Mouse (Mus musculus): ENCODE results near the gene Kcne1. TPM values are rescaled to one million over a fixed set of nuclear protein-coding genes. Genes with fewer than 3 reads are reported as not detected.

The Kcne1 gene
- total and polyA plus RNA-seq, 3 experiments, result not detected

GRCm38 (mm10) chr16:92316049-92316738, 43.1 kb downstream of the Kcne1 start:
- Histone ChIP-seq H3K9me3 (replicated peaks; ENCODE audit: insufficient read depth, low read length) (no peaks in the 10 kb centered on the region), H3K4me1 (ENCODE audit: control insufficient read depth in 1 of 2, insufficient read depth in 2 of 2, low read length in 2 of 2) (peaks cover 0 to 6% of the 10 kb centered on the region in 2 experiments; a peak in 1 of 4 replicates), H3K4me3 (ENCODE audit: control insufficient read depth in 1 of 2, insufficient read depth in 1 of 2, low read depth in 2 of 2, low read length in 2 of 2) (no peak overlapping the region), H3K9ac (ENCODE audit: control insufficient read depth, low read depth, low read length, poor library complexity, severe bottlenecking) (no peak overlapping the region), H3K27me3 (ENCODE audit: control insufficient read depth in 1 of 2, insufficient read depth in 2 of 2, low read length in 2 of 2) (no peaks in the 10 kb centered on the region), H3K27ac (ENCODE audit: control insufficient read depth, low read depth, low read length) (no peak overlapping the region), H3K36me3 (ENCODE audit: control insufficient read depth in 1 of 2, insufficient read depth in 2 of 2, low read length in 2 of 2) (peaks cover 0 to 2% of the 10 kb centered on the region in 2 experiments; a peak in 1 of 4 replicates), H3K79me2 (ENCODE audit: control insufficient read depth, insufficient read depth, low read length, poor library complexity) (no peaks in the 10 kb centered on the region; the same call in 1 of the 2 replicates)
- TF ChIP-seq CHD2 (IDR thresholded peaks at IDR 0.05; ENCODE audit: low read length), result no peak
- no peak for TF ChIP-seq ZC3H11A (IDR thresholded peaks at IDR 0.05; ENCODE audit: low read depth, low read length)
- no peak for TF ChIP-seq RCOR1 (IDR thresholded peaks at IDR 0.05; ENCODE audit: low read depth, low read length)
- no peak for TF ChIP-seq E2F4 (IDR thresholded peaks at IDR 0.05; ENCODE audit: borderline replicate concordance, low read depth, low read length)
- no peak for TF ChIP-seq ETS1 (IDR thresholded peaks at IDR 0.05; ENCODE audit: low read depth, low read length)
- DNase-seq (ENCODE audit: low read depth, low spot score), result no peak

- Histone ChIP-seq H3K4me3 (ENCODE audit: control insufficient read depth in 1 of 2, insufficient read depth in 1 of 2, low read depth in 2 of 2, low read length in 2 of 2) (no peak overlapping the region), H3K36me3 (ENCODE audit: control insufficient read depth in 1 of 2, insufficient read depth in 2 of 2, low read length in 2 of 2) (no peaks in the 10 kb centered on the region), H3K4me1 (ENCODE audit: control insufficient read depth in 1 of 2, insufficient read depth in 2 of 2, low read length in 2 of 2) (peaks cover 0 to 3% of the 10 kb centered on the region in 2 experiments; a peak in 1 of 4 replicates), H3K79me2 (ENCODE audit: control insufficient read depth, insufficient read depth, low read length, poor library complexity) (no peaks in the 10 kb centered on the region), H3K27me3 (ENCODE audit: control insufficient read depth in 1 of 2, insufficient read depth in 2 of 2, low read length in 2 of 2) (no peaks in the 10 kb centered on the region), H3K9ac (ENCODE audit: control insufficient read depth, low read depth, low read length, poor library complexity, severe bottlenecking) (no peak overlapping the region), H3K27ac (ENCODE audit: control insufficient read depth, low read depth, low read length) (no peak overlapping the region), H3K9me3 (replicated peaks; ENCODE audit: insufficient read depth, low read length) (no peaks in the 10 kb centered on the region)
- peak; percentile 69 for DNase-seq (ENCODE audit: low read depth, low spot score)
- TF ChIP-seq SIN3A (IDR thresholded peaks at IDR 0.05; ENCODE audit: low read length) (no peak), MAX (IDR thresholded peaks at IDR 0.05; ENCODE audit: low read length) (no peak), MYC (IDR thresholded peaks at IDR 0.05; ENCODE audit: low read depth, low read length) (no peak), CHD1 (IDR thresholded peaks at IDR 0.05; ENCODE audit: low read depth, low read length) (no peak), RAD21 (IDR thresholded peaks at IDR 0.05; ENCODE audit: low read depth, low read length) (peak; percentile 71), ZNF384 (IDR thresholded peaks at IDR 0.05; ENCODE audit: low read depth, low read length) (no peak), ZKSCAN1 (IDR thresholded peaks at IDR 0.05; ENCODE audit: low read depth, low read length) (no peak), SMC3 (IDR thresholded peaks at IDR 0.05; ENCODE audit: low read depth, low read length) (peak; percentile 68), CTCF (IDR thresholded peaks at IDR 0.05 in 2 of 3, conservative IDR thresholded peaks at IDR 0.05 in 1 of 3; ENCODE audit: control insufficient read depth in 1 of 3, insufficient read depth in 1 of 3, low read depth in 2 of 3, low read length in 3 of 3, poor library complexity in 1 of 3, severe bottlenecking in 1 of 3) (peak; percentile 84 to 86 (median 85)), ZC3H11A (IDR thresholded peaks at IDR 0.05; ENCODE audit: low read depth, low read length) (peak; percentile 23; the same call in 1 of the 2 replicates), ZMIZ1 (IDR thresholded peaks at IDR 0.05; ENCODE audit: low read depth, low read length) (no peak), TCF12 (IDR thresholded peaks at IDR 0.05; ENCODE audit: low read depth, low read length) (no peak), ELF1 (IDR thresholded peaks at IDR 0.05; ENCODE audit: low read depth, low read length) (no peak), POLR2AphosphoS2 (IDR thresholded peaks at IDR 0.05; ENCODE audit: low read length) (no peak), UBTF (IDR thresholded peaks at IDR 0.05; ENCODE audit: borderline replicate concordance, insufficient read depth, low read depth, low read length) (no peak), CHD2 (IDR thresholded peaks at IDR 0.05; ENCODE audit: low read length) (no peak), NRF1 (IDR thresholded peaks at IDR 0.05; ENCODE audit: insufficient read depth, low read depth, low read length, poor library complexity, severe bottlenecking) (no peak), TAL1 (IDR thresholded peaks at IDR 0.05; ENCODE audit: low read length) (no peak), E2F4 (IDR thresholded peaks at IDR 0.05; ENCODE audit: borderline replicate concordance, low read depth, low read length) (no peak), BHLHE40 (IDR thresholded peaks at IDR 0.05; ENCODE audit: borderline replicate concordance, low read depth, low read length) (no peak), KAT2A (conservative IDR thresholded peaks at IDR 0.05; ENCODE audit: low read depth, low read length) (no peak), EP300 (IDR thresholded peaks at IDR 0.05; ENCODE audit: low read depth in 1 of 2, low read length in 2 of 2) (no peak), USF1 (IDR thresholded peaks at IDR 0.05; ENCODE audit: low read depth, low read length) (no peak)
Measured at GRCm38 (mm10) chr16:92313953-92314741, 45.1 kb downstream of the Kcne1 start.
